Comparison of ENCODE assay signal across 18 mouse cellular contexts in the genomic region with DNA sequence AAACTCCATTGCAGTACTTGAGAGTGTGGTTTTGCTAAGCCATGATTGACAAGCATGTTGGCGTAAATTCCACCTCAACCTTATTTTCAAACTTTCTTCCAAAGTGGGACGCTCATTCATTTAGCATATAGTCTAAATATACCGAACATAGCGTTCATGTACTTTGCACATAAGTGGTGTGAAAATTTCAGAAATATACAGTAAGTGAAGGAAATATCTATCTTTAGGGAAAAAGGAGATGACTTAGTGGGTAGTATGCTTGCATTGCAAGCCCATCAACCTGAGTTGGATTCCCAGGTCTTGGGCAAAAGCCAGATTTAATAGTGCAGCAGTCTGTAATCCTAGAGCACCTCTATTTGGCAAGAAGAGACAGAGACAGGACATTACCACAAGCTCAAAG.
"Had no signal": no experiment of that assay in that cellular context is flagged by ENCODE, and none has a peak within 500 bp of the region (broad histone marks: within the 10 kb centered on the region; RNA-seq: fewer than 3 reads in every experiment).

No protein-coding gene starts in this region.

- DNase-seq: lung, adult 18-20 months; lung, embryonic 14.5 days; lung, postnatal 10 days; lung, postnatal 4 days; midbrain, embryonic 14.5 days; retina, postnatal 1 day; right cerebral cortex, adult 18-20 months; right cerebral cortex, postnatal 25 days; right cerebral cortex, postnatal 4 days; spleen, adult 18-20 months; thymus, adult 18-20 months; thymus, postnatal 14 days; thymus, postnatal 36 days had no signal

- H3K27ac ChIP-seq: midbrain, embryonic 10.5 days; midbrain, embryonic 12.5 days; neural tube, embryonic 13.5 days; neural tube, embryonic 15.5 days had no signal

- H3K4me3 ChIP-seq: midbrain, embryonic 10.5 days; midbrain, embryonic 12.5 days; myocyte; neural tube, embryonic 13.5 days; neural tube, embryonic 15.5 days had no signal
